Mouse (Mus musculus): Measurements from ENCODE around the gene Gm16253.
A peak's percentile ranks its signal among the peaks of the same experiment; 100 is the strongest.
"Not testable (repeated sequence)": the region's sequence is repeated elsewhere in the genome, so short reads cannot be mapped to it uniquely, and the experiment has no call there.

Gm16253 gene

GRCm38 (mm10) chr3:96598156-96599068, 21.6 kb downstream of the Gm16253 start:
- DNase-seq (ENCODE audit: low read depth, low spot score) = no peak

GRCm38 (mm10) chr3:96599069-96599393, 22.2 kb downstream of the Gm16253 start:
- no peak for DNase-seq (ENCODE audit: low read depth, low spot score)

GRCm38 (mm10) chr3:96599411-96599810, 22.6 kb downstream of the Gm16253 start:
- DNase-seq (ENCODE audit: low read depth, low spot score) = no peak

GRCm38 (mm10) chr3:96600639-96601250, 24.0 kb downstream of the Gm16253 start, which contains the start of gene Lix1l:
Gene Lix1l, plus strand, starts transcription at chr3:96601149.
- peak; percentile 93 for DNase-seq (ENCODE audit: low read depth, low spot score)

GRCm38 (mm10) chr3:96601251-96601787, 24.5 kb downstream of the Gm16253 start:
- DNase-seq (ENCODE audit: low read depth, low spot score) = no peak

GRCm38 (mm10) chr3:96601941-96602703, 25.3 kb downstream of the Gm16253 start:
- DNase-seq (ENCODE audit: low read depth, low spot score) = no peak

GRCm38 (mm10) chr3:96602704-96603084, 25.9 kb downstream of the Gm16253 start:
- DNase-seq (ENCODE audit: low read depth, low spot score) = no peak

- no peak for DNase-seq (ENCODE audit: low read depth, low spot score)
Measured at GRCm38 (mm10) chr3:96603311-96603710, 26.5 kb downstream of the Gm16253 start.

GRCm38 (mm10) chr3:96606007-96606406, 29.2 kb downstream of the Gm16253 start:
- not testable (repeated sequence) for DNase-seq (ENCODE audit: low read depth, low spot score)

- no peak for DNase-seq (ENCODE audit: low read depth, low spot score)
Measured at GRCm38 (mm10) chr3:96606618-96607017, 29.8 kb downstream of the Gm16253 start.

GRCm38 (mm10) chr3:96617941-96618340, 41.2 kb downstream of the Gm16253 start:
- DNase-seq (ENCODE audit: low read depth, low spot score) = no peak

GRCm38 (mm10) chr3:96623201-96623600, 46.4 kb downstream of the Gm16253 start:
- no peak for DNase-seq (ENCODE audit: low read depth, low spot score)

GRCm38 (mm10) chr3:96629729-96630600, 53.2 kb downstream of the Gm16253 start, which contains the start of gene Rbm8a:
Gene Rbm8a, plus strand, starts transcription at chr3:96629933.
- DNase-seq (ENCODE audit: low read depth, low spot score) = peak; percentile 95
